Mouse (Mus musculus): ENCODE results near the gene Fmnl3. TPM values are rescaled to one million over a fixed set of nuclear protein-coding genes. Genes with fewer than 3 reads are reported as not detected.
"Not testable (repeated sequence)": the region's sequence is repeated elsewhere in the genome, so short reads cannot be mapped to it uniquely, and the experiment has no call there.

Gene Fmnl3
- total RNA-seq, 2 experiments from 2014 or later = 9.2 to 10.0 TPM

DNA sequence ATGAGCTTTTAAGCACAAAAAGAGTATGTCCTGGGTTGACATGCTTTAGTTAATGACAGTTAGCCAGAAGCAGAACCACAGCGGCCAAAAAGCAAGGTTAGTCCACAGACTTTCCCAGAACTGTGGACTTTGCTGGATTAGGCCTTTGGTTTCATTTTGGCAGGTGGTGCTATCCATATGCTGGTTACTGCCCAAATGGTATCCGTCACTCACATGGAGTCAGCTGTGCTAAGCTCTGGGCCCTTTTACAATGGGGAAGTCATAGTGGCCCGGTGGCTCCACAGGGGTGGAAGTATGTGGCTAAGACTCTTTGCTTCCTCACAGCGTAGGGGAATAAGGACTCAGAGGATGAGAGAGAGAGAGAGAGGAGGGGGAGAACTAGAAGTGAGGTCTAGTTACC is 17.7 kb upstream of the Fmnl3 start:
- no peak for DNase-seq

DNA sequence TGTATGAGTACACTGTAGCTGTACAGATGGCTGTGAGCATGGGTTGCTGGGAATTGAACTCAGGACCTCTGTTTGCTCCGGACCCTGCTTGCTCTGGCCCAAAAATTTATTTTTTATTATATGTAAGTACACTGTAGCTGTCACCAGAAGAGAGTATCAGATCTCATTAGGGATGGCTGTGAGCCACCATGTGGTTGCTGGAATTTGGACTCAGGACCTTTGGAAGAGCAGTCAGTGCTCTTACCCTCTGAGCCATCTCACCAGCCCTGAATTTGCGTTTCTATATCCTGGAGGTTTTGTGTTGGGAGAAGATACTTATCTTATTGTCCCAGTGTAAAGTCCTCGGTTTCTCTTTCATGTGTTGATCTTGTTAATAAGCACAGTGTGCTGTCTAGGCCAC is 16.5 kb upstream of the Fmnl3 start:
- DNase-seq = no peak

- not testable (repeated sequence) for DNase-seq
Observed at GRCm38 (mm10) chr15:99386110-99386509, 15.8 kb upstream of the Fmnl3 start.

GRCm38 (mm10) chr15:99384071-99384470 is 13.8 kb upstream of the Fmnl3 start:
- no peak for DNase-seq

- no peak for DNase-seq
Observed at GRCm38 (mm10) chr15:99382893-99383292, 12.6 kb upstream of the Fmnl3 start.

DNA sequence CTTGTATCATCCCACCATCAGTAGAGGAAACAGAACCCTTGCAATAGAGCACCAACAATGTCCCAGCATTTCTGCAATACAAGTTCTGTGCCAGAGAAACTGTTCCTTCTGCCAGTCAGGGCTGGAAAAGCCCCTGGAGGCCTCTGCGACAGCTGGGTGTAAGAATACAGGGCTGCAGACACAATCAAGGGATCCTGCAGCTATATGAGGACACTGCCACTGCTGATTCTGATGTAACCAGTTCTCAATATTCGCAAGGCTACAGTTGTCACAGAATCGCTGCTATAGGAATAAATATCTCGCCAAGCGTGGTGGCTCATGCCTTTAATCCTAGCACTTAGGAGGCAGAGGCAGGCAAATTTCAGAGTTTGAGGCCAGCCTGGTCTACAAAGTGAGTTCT is 6.0 kb upstream of the Fmnl3 start:
- DNase-seq = no peak

DNA sequence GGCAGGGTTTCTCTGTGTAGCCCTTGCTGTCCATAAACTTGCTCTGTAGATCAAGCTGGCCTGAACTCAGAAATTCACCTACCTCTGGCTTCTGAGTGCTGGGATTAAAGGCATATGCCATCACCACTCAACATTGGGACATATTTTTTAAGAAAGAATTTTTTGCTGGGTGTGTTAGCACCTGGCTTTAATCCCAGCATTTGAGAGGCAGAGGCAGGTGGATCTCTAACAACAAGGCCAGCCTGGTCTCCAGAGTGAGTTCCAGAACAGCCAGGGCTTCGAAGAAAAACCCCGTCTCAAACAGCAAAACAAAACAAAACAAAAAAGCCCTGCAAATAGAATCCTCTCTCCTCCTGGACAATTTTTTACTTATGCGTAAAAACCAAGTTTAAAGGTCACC is 5.3 kb upstream of the Fmnl3 start:
- no peak for DNase-seq

DNA sequence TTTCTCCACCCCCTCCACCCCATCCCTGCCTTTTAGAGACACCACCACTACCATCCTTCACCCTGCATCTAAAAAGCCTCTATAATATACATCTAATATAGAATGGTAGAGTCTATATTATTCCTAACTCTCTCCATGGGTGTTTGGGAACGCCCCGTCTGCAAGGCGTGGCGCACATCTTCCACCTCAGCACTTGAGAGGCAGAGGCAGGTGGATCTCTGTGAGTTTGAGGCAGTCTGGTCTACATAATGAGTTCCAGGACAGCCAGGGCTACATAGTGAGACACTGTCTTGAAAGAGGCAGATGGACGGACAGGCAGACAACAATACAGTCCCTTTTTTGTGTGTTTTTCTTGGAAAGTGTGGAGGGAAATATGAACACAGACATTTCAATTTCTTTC is 4.8 kb upstream of the Fmnl3 start:
- DNase-seq = no peak

GRCm38 (mm10) chr15:99372761-99373160 is 2.5 kb upstream of the Fmnl3 start:
- no peak for DNase-seq

- no peak for DNase-seq
Observed at GRCm38 (mm10) chr15:99371526-99372340, 1.5 kb upstream of the Fmnl3 start.

DNA sequence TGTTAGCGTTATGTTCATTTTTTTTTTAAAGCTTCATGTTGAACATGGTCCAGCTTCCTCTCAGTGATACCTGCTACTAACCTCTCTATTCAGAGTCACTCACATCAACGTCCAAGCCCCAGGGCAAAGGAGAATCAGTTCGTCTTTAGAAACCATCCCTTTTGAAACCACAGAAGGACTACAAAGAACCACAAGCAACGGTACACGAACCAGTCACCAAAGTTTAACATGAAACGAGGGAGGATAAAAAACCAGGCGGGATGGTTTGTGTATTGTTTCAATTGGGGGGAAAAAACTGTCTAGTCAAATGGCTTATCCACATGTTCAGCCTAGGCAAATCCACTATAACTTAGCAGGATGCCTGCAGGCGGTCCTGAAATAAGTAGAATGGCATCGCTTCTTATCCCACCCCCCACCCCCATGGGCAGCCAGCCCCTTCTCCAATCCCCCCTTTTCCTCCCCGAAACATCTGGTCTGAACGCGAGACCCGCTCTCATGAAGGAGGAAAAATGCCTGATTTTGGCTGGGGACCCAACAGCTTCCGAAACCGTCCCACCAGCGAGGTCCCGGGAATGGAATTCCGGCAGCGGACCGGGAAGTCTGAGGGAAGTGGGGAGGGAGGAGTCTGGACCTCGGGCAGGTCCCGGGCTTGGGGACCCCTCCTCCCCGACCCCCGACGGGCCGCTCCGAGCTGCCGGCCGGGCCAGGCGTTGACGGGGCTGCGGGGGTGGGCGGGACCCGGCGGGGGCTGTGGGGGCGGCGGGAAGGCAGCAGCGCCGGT is 701 bp downstream of the Fmnl3 start:
- no peak for DNase-seq

GRCm38 (mm10) chr15:99368583-99369266 is 1.6 kb downstream of the Fmnl3 start:
- DNase-seq = no peak

DNA sequence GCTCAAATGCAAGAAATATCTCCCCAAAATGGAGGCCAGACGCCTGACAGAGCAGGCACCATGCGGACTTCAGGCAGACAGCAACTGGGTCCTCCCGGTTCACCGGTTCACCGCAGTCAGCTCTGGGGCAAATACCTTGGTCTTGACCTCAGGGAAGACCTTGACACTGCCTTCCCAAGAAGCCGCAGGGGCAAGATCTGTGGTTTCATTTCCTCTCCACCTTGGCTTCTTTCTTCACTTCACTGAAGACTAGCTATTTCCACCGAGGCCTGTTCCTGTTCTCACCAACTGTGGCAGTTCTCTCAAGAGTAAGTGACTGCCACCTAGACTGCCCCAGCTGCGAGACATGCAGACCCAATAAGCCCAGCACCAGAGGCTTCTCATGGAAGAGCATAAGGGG is 5.4 kb downstream of the Fmnl3 start:
- no peak for DNase-seq

GRCm38 (mm10) chr15:99364022-99364530 is 6.2 kb downstream of the Fmnl3 start:
- DNase-seq = no peak

DNA sequence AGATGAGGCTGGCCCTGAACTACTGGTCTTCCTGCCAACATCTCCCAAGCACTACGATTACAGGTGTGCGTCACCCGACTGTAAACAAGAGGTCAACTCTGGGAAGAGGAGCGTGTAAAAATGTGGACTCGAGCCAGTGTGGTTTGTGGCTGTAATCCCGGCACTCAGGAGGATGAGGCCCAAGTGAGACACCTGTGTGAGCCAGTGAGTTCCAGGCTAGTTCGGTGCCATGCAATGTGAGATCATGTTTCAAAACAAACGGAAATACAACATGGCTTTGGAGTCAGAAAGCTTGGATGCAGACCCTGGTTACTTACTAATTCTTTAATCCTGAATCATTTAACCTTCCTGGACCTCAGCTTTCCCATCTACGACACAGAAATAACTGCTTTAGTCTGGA is 11.3 kb downstream of the Fmnl3 start:
- no peak for DNase-seq

- no peak for DNase-seq
Observed at GRCm38 (mm10) chr15:99356462-99356861, 13.8 kb downstream of the Fmnl3 start.

DNA sequence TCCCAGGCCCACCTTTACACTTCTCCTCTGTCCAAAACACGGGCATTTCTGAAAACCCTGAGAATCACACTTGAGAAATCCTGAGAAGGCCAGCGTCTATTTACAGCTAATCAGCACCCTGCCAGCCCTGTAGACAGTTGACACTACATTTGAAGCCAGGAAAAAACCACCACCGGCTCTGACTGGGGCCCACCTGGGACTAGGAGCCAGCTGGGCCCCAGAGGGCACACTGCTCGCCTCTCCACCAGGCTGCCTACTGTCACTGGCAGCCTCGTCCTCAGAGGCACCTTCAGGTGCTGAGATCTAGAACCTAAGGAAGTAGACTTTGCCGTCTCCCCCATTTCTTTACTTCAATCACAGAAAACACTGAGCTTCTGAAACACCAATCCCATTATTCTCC is 14.6 kb downstream of the Fmnl3 start:
- no peak for DNase-seq

- no peak for DNase-seq
Observed at GRCm38 (mm10) chr15:99352306-99352705, 18.0 kb downstream of the Fmnl3 start.

DNA sequence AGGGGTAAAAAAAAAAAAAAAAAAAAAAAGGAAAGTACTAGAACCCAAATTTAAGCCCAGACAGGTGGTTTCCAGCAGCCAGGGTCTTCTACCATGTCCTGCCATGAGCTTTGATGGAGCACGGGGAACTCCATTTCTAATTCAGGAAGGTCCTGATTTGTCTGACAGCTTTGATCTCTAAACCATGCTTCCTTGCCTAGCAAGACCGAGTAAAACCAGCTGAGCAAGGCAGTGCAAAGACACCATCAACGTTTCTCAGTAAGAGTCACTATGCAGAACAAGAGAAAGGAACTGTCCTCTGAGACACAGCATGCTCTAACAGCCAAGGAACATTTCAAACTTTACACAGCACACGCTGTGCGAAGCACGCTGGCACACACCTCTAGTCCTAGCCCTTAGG is 18.7 kb downstream of the Fmnl3 start:
- DNase-seq = no peak

DNA sequence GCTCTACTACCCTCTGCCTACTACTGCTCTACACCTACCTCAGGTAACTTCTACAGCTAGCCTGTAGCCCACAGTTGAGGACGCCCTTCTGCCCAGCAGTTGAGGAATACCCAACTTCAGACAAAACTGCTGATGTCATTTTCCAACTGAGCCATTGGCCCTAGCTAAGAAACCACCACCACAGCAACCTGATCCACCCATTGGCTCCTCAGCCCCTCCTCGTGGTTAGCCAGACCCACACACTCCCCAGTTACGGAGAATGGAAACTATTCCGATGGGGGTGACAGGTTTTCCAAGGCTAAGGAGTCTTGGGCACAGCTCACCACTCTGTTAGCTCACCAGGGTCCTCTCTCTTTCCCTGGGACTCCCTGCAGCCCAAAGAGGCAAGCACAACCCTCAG is 25.3 kb downstream of the Fmnl3 start:
- no peak for DNase-seq

GRCm38 (mm10) chr15:99344148-99344870 is 26.0 kb downstream of the Fmnl3 start:
- DNase-seq = no peak

DNA sequence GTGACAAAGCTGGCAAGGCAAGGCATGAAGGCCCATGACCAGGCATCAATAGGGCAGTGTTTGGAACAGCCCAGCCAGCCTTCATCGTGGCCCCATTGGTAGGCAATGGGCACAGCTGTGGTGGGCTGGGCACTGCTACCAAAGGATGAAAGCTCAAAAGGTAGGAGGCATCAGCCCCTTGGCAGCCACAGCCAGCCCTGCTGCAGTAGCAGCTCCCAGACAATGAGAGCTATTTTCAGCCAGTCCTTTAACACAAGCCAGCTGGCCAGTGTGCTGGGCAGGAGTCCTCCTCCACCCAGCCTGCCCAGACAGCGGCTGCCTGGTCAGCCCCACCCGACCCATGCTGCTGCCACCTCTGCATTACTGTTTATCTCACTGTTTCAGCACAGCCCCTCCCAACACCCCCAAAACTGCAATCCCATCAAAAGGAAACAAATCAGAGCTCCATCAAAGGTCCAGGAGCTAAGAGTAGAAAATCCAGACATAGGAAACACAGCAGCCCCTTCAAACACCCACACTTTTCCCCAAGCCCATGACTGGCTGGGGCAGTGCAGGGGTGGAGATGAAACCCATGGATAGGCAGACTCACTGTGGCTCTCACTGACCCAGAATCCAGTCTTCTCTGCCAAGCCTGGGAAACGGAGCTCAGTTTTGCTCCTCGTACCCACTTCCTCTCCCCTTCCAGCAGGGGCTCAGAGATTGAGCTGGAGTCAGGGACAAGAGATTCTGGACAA is 26.7 kb downstream of the Fmnl3 start:
- peak; percentile 60 to 73 for DNase-seq

All from layer of hippocampus, postnatal 36 days (tissue).